Mouse (Mus musculus) bone marrow macrophage, adult 2 months (primary cell): ENCODE measurements at regions not wholly inside any gene's neighbourhood (a gene's known extent, or its start where the extent isn't known, plus 50 kb on each side); places are given as distances from the start of the nearest gene placed in this dataset.

Source experiments
- CTCF ChIP-seq: IDR thresholded peaks from 2 replicates; pipeline ENCODE4 v1.5.1; 2012; ENCODE audit warnings: low read depth, mild to moderate bottlenecking, low read length, moderate library complexity
- POLR2A ChIP-seq: IDR thresholded peaks from 2 replicates; pipeline ENCODE4 v1.6.1; 2012; ENCODE audit warnings: mild to moderate bottlenecking, low read depth, low read length, borderline replicate concordance

DNA sequence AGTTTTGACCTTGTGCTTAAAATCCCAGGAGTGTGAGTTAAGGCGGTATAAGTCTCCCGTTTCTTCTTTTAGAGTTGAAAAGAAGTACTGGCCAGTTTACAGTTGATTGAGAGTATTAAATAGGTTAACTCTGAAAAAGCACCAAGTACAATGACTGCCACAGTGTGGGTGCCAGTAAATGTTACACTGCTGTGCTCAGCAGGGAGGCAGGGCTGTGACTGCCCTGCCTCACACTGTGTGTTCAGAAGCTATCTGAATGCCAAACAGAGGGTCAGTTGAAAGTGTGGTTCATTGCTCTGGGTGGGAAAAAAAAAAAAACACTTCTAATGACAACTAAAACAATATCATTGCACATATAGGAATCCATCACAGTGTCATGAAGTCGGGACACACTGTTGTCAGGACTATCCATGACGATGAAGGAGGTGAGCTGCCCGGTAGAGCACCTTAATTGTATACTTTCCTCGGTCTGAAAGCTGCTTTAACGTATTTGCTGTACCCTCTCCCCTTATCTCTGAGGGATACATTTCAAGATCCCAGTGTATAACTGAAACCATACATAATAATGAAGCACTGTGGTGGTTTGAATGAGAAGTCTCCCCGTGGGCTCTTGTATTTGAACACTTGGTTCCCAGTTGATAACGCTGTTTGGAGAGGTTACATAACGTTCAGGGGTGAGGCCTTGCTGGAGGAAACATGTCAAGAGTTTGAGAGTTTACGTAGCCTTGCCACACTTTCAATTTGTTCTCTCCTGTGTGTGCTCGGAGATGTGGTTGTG is 146.9 kb downstream of the Tm2d1 start:
- TF ChIP-seq CTCF (no peak), POLR2A (no peak)
